Mouse (Mus musculus): ENCODE results near the gene Zdhhc22. TPM values are rescaled to one million over a fixed set of nuclear protein-coding genes. Genes with fewer than 3 reads are reported as not detected.

The Zdhhc22 gene
- polyA plus RNA-seq, 1 experiment = not detected

- H3K27me3 ChIP-seq (ENCODE audit: control insufficient read depth, insufficient read depth, low read length, poor library complexity, severe bottlenecking) = no peaks in the 10 kb centered on the region
- TF ChIP-seq POLR2A (IDR thresholded peaks at IDR 0.05; ENCODE audit: insufficient read depth, low read length) (no peak), EP300 (IDR thresholded peaks at IDR 0.05; ENCODE audit: insufficient read depth, low read depth, low read length) (no peak), CTCF (IDR thresholded peaks at IDR 0.05; ENCODE audit: low read depth, low read length) (peak; percentile 30)
- no peak overlapping the region for H3K4me3 ChIP-seq (ENCODE audit: low read depth, low read length)
- no peaks in the 10 kb centered on the region for H3K9me3 ChIP-seq (replicated peaks; ENCODE audit: control insufficient read depth, insufficient read depth, low read length, poor library complexity, severe bottlenecking)
- no peaks in the 10 kb centered on the region for H3K36me3 ChIP-seq (ENCODE audit: control insufficient read depth, insufficient read depth, low read length, poor library complexity, severe bottlenecking)
- H3K4me1 ChIP-seq (ENCODE audit: control insufficient read depth, insufficient read depth, low read length) = peaks cover 8% of the 10 kb centered on the region
- no peak overlapping the region for H3K9ac ChIP-seq (ENCODE audit: low read depth, poor library complexity, severe bottlenecking)
- no peak overlapping the region for H3K27ac ChIP-seq (ENCODE audit: insufficient read depth, low read length)
These were observed 45.1 kb downstream of the Zdhhc22 start for GRCm38 (mm10) chr12:86945126-86945525.

- Histone ChIP-seq H3K4me3 (ENCODE audit: low read depth, low read length) (no peak overlapping the region), H3K9me3 (replicated peaks; ENCODE audit: control insufficient read depth, insufficient read depth, low read length, poor library complexity, severe bottlenecking) (no peaks in the 10 kb centered on the region), H3K9ac (ENCODE audit: low read depth, poor library complexity, severe bottlenecking) (no peak overlapping the region), H3K27me3 (ENCODE audit: control insufficient read depth, insufficient read depth, low read length, poor library complexity, severe bottlenecking) (no peaks in the 10 kb centered on the region), H3K27ac (ENCODE audit: insufficient read depth, low read length) (peak overlapping the region; percentile 6), H3K4me1 (ENCODE audit: control insufficient read depth, insufficient read depth, low read length) (peaks cover 8% of the 10 kb centered on the region), H3K36me3 (ENCODE audit: control insufficient read depth, insufficient read depth, low read length, poor library complexity, severe bottlenecking) (no peaks in the 10 kb centered on the region)
- TF ChIP-seq EP300 (IDR thresholded peaks at IDR 0.05; ENCODE audit: insufficient read depth, low read depth, low read length) (no peak), CTCF (IDR thresholded peaks at IDR 0.05; ENCODE audit: low read depth, low read length) (no peak), POLR2A (IDR thresholded peaks at IDR 0.05; ENCODE audit: insufficient read depth, low read length) (no peak)
These were observed 46.8 kb downstream of the Zdhhc22 start for GRCm38 (mm10) chr12:86943421-86943820.

- Histone ChIP-seq H3K4me3 (ENCODE audit: low read depth, low read length) (no peak overlapping the region), H3K27ac (ENCODE audit: insufficient read depth, low read length) (no peak overlapping the region), H3K9me3 (replicated peaks; ENCODE audit: control insufficient read depth, insufficient read depth, low read length, poor library complexity, severe bottlenecking) (no peaks in the 10 kb centered on the region), H3K4me1 (ENCODE audit: control insufficient read depth, insufficient read depth, low read length) (peaks cover 8% of the 10 kb centered on the region), H3K27me3 (ENCODE audit: control insufficient read depth, insufficient read depth, low read length, poor library complexity, severe bottlenecking) (no peaks in the 10 kb centered on the region), H3K9ac (ENCODE audit: low read depth, poor library complexity, severe bottlenecking) (no peak overlapping the region), H3K36me3 (ENCODE audit: control insufficient read depth, insufficient read depth, low read length, poor library complexity, severe bottlenecking) (no peaks in the 10 kb centered on the region)
- TF ChIP-seq EP300 (IDR thresholded peaks at IDR 0.05; ENCODE audit: insufficient read depth, low read depth, low read length) (no peak), POLR2A (IDR thresholded peaks at IDR 0.05; ENCODE audit: insufficient read depth, low read length) (no peak), CTCF (IDR thresholded peaks at IDR 0.05; ENCODE audit: low read depth, low read length) (no peak)
These were observed 48.3 kb downstream of the Zdhhc22 start for GRCm38 (mm10) chr12:86941734-86942486.

GRCm38 (mm10) chr12:86941173-86941572 lies 49.1 kb downstream of the Zdhhc22 start:
- Histone ChIP-seq H3K9me3 (replicated peaks; ENCODE audit: control insufficient read depth, insufficient read depth, low read length, poor library complexity, severe bottlenecking) (no peaks in the 10 kb centered on the region), H3K27me3 (ENCODE audit: control insufficient read depth, insufficient read depth, low read length, poor library complexity, severe bottlenecking) (no peaks in the 10 kb centered on the region), H3K4me1 (ENCODE audit: control insufficient read depth, insufficient read depth, low read length) (peaks cover 8% of the 10 kb centered on the region), H3K4me3 (ENCODE audit: low read depth, low read length) (no peak overlapping the region), H3K27ac (ENCODE audit: insufficient read depth, low read length) (no peak overlapping the region), H3K36me3 (ENCODE audit: control insufficient read depth, insufficient read depth, low read length, poor library complexity, severe bottlenecking) (no peaks in the 10 kb centered on the region), H3K9ac (ENCODE audit: low read depth, poor library complexity, severe bottlenecking) (no peak overlapping the region)
- peak; percentile 12 for TF ChIP-seq CTCF (IDR thresholded peaks at IDR 0.05; ENCODE audit: low read depth, low read length)
- TF ChIP-seq EP300 (IDR thresholded peaks at IDR 0.05; ENCODE audit: insufficient read depth, low read depth, low read length) = no peak
- no peak for TF ChIP-seq POLR2A (IDR thresholded peaks at IDR 0.05; ENCODE audit: insufficient read depth, low read length)

- no peak overlapping the region for H3K4me3 ChIP-seq (ENCODE audit: low read depth, low read length)
- H3K27ac ChIP-seq (ENCODE audit: insufficient read depth, low read length) = no peak overlapping the region
- H3K4me1 ChIP-seq (ENCODE audit: control insufficient read depth, insufficient read depth, low read length) = peaks cover 8% of the 10 kb centered on the region
- no peak overlapping the region for H3K9ac ChIP-seq (ENCODE audit: low read depth, poor library complexity, severe bottlenecking)
- H3K36me3 ChIP-seq (ENCODE audit: control insufficient read depth, insufficient read depth, low read length, poor library complexity, severe bottlenecking) = no peaks in the 10 kb centered on the region
- H3K9me3 ChIP-seq (replicated peaks; ENCODE audit: control insufficient read depth, insufficient read depth, low read length, poor library complexity, severe bottlenecking) = no peaks in the 10 kb centered on the region
- no peaks in the 10 kb centered on the region for H3K27me3 ChIP-seq (ENCODE audit: control insufficient read depth, insufficient read depth, low read length, poor library complexity, severe bottlenecking)
- no peak for TF ChIP-seq CTCF (IDR thresholded peaks at IDR 0.05; ENCODE audit: low read depth, low read length)
- no peak for TF ChIP-seq EP300 (IDR thresholded peaks at IDR 0.05; ENCODE audit: insufficient read depth, low read depth, low read length)
These were observed 51.7 kb downstream of the Zdhhc22 start for GRCm38 (mm10) chr12:86938571-86938970.

- Histone ChIP-seq H3K4me1 (ENCODE audit: control insufficient read depth, insufficient read depth, low read length) (peaks cover 6% of the 10 kb centered on the region), H3K27ac (ENCODE audit: insufficient read depth, low read length) (no peak overlapping the region), H3K27me3 (ENCODE audit: control insufficient read depth, insufficient read depth, low read length, poor library complexity, severe bottlenecking) (no peaks in the 10 kb centered on the region), H3K9ac (ENCODE audit: low read depth, poor library complexity, severe bottlenecking) (no peak overlapping the region), H3K9me3 (replicated peaks; ENCODE audit: control insufficient read depth, insufficient read depth, low read length, poor library complexity, severe bottlenecking) (no peaks in the 10 kb centered on the region), H3K36me3 (ENCODE audit: control insufficient read depth, insufficient read depth, low read length, poor library complexity, severe bottlenecking) (no peaks in the 10 kb centered on the region), H3K4me3 (ENCODE audit: low read depth, low read length) (no peak overlapping the region)
- TF ChIP-seq EP300 (IDR thresholded peaks at IDR 0.05; ENCODE audit: insufficient read depth, low read depth, low read length) (no peak), CTCF (IDR thresholded peaks at IDR 0.05; ENCODE audit: low read depth, low read length) (no peak), POLR2A (IDR thresholded peaks at IDR 0.05; ENCODE audit: insufficient read depth, low read length) (no peak)
These were observed 53.5 kb downstream of the Zdhhc22 start for GRCm38 (mm10) chr12:86936587-86937343.
